Mouse (Mus musculus) erythroblast, embryonic 14.5 days (primary cell): ENCODE data around the gene Zfpm1. TPM values are rescaled to one million over a fixed set of nuclear protein-coding genes. Genes with fewer than 3 reads are reported as not detected.
A peak's percentile ranks its signal among the peaks of the same experiment; 100 is the strongest.

Experiments
- H3K27me3 ChIP-seq: 2 replicates; pipeline ENCODE4 v1.6.1; 2012; ENCODE audit warnings: inconsistent platforms; ENCODE audit not compliant: control insufficient read depth
- H3K36me3 ChIP-seq: 2 replicates; pipeline ENCODE4 v1.6.1; 2012; ENCODE audit warnings: mild to moderate bottlenecking, inconsistent platforms; ENCODE audit not compliant: control insufficient read depth
- H3K4me1 ChIP-seq: 2 replicates; pipeline ENCODE4 v1.6.1; 2012; ENCODE audit warnings: inconsistent platforms; ENCODE audit not compliant: control insufficient read depth
- H3K4me3 ChIP-seq: replicated peaks from 2 replicates; pipeline ENCODE3; 2012; ENCODE audit warnings: moderate library complexity, mild to moderate bottlenecking, inconsistent platforms
- H3K9me3 ChIP-seq: 2 replicates; pipeline ENCODE4 v1.6.1; 2012; ENCODE audit warnings: low read length, inconsistent platforms, mixed read lengths; ENCODE audit not compliant: control insufficient read depth
- GATA1 ChIP-seq: IDR thresholded peaks from 2 replicates; pipeline ENCODE4 v1.6.1; 2012; ENCODE audit warnings: low read length, inconsistent platforms, mixed read lengths
- TAL1 ChIP-seq: IDR thresholded peaks from 3 replicates; pipeline ENCODE4 v1.6.1; 2012; ENCODE audit warnings: low read length, inconsistent platforms, mixed read lengths
- polyA plus RNA-seq: library from polyadenylated mRNA; stranded (reverse); fragments of >175 nt; gene quantifications from 2 replicates; pipeline ENCODE4 v1.2.3, GENCODE M21; 2012

The Zfpm1 gene
- polyA plus RNA-seq, 1 experiment = 331 TPM

- TF ChIP-seq GATA1 (no peak), TAL1 (no peak)
- peaks cover 26% of the 10 kb centered on the region; the same call in 1 of the 2 replicates for H3K27me3 ChIP-seq
- peaks cover 99% of the 10 kb centered on the region for H3K36me3 ChIP-seq
- peaks cover 69% of the 10 kb centered on the region for H3K4me1 ChIP-seq
- H3K9me3 ChIP-seq = peaks cover 57% of the 10 kb centered on the region
- no peak overlapping the region for H3K4me3 ChIP-seq
Measured at GRCm38 (mm10) chr8:122334791-122335490, 53.0 kb downstream of the Zfpm1 start.

GRCm38 (mm10) chr8:122335638-122336250 lies 53.8 kb downstream of the Zfpm1 start:
- Histone ChIP-seq H3K27me3 (peaks cover 26% of the 10 kb centered on the region; the same call in 1 of the 2 replicates), H3K4me1 (peaks cover 69% of the 10 kb centered on the region), H3K36me3 (peaks cover 99% of the 10 kb centered on the region), H3K4me3 (no peak overlapping the region), H3K9me3 (peaks cover 61% of the 10 kb centered on the region)
- TF ChIP-seq GATA1 = no peak
- no peak for TF ChIP-seq TAL1

- Histone ChIP-seq H3K27me3 (peaks cover 26% of the 10 kb centered on the region; the same call in 1 of the 2 replicates), H3K4me3 (no peak overlapping the region), H3K9me3 (peaks cover 67% of the 10 kb centered on the region), H3K4me1 (peaks cover 69% of the 10 kb centered on the region), H3K36me3 (peaks cover 93% of the 10 kb centered on the region)
- TF ChIP-seq TAL1 = no peak
- no peak for TF ChIP-seq GATA1
Measured at GRCm38 (mm10) chr8:122336251-122336910, 54.4 kb downstream of the Zfpm1 start.

- Histone ChIP-seq H3K4me1 (peaks cover 75% of the 10 kb centered on the region), H3K4me3 (no peak overlapping the region), H3K27me3 (peaks cover 42% of the 10 kb centered on the region), H3K36me3 (peaks cover 70% of the 10 kb centered on the region), H3K9me3 (peaks cover 61% of the 10 kb centered on the region)
- TF ChIP-seq TAL1 (no peak), GATA1 (no peak)
Measured at GRCm38 (mm10) chr8:122338852-122339251, 56.9 kb downstream of the Zfpm1 start.

- H3K9me3 ChIP-seq = peaks cover 42% of the 10 kb centered on the region
- TF ChIP-seq TAL1 = no peak
- H3K4me1 ChIP-seq = peaks cover 88% of the 10 kb centered on the region
Measured at GRCm38 (mm10) chr8:122340761-122341160, 58.8 kb downstream of the Zfpm1 start.

GRCm38 (mm10) chr8:122341790-122342189 lies 59.8 kb downstream of the Zfpm1 start:
- no peak overlapping the region for H3K4me3 ChIP-seq
- TF ChIP-seq GATA1 (no peak), TAL1 (no peak)

More at GRCm38 (mm10) chr8:122340761-122341160, 58.8 kb downstream of the Zfpm1 start:
- Histone ChIP-seq H3K36me3 (peaks cover 51% of the 10 kb centered on the region), H3K4me3 (no peak overlapping the region), H3K27me3 (peaks cover 32% of the 10 kb centered on the region)

GRCm38 (mm10) chr8:122342362-122342761 lies 60.4 kb downstream of the Zfpm1 start:
- H3K4me3 ChIP-seq = no peak overlapping the region
- H3K4me1 ChIP-seq = peaks cover 91% of the 10 kb centered on the region
- TF ChIP-seq TAL1 = no peak
- TF ChIP-seq GATA1 = no peak
- H3K27me3 ChIP-seq = peaks cover 21% of the 10 kb centered on the region
- peaks cover 35% of the 10 kb centered on the region for H3K36me3 ChIP-seq
- H3K9me3 ChIP-seq = peaks cover 26% of the 10 kb centered on the region

More at GRCm38 (mm10) chr8:122341790-122342189, 59.8 kb downstream of the Zfpm1 start:
- Histone ChIP-seq H3K4me1 (peaks cover 90% of the 10 kb centered on the region), H3K36me3 (peaks cover 40% of the 10 kb centered on the region), H3K27me3 (peaks cover 22% of the 10 kb centered on the region), H3K9me3 (peaks cover 31% of the 10 kb centered on the region)

- no peak for TF ChIP-seq GATA1
- TF ChIP-seq TAL1 = no peak
- H3K36me3 ChIP-seq = peaks cover 30% of the 10 kb centered on the region
- peaks cover 21% of the 10 kb centered on the region for H3K9me3 ChIP-seq
- H3K4me3 ChIP-seq = peak overlapping the region; percentile 55
- peaks cover 92% of the 10 kb centered on the region for H3K4me1 ChIP-seq
- H3K27me3 ChIP-seq = peaks cover 21% of the 10 kb centered on the region
Measured at GRCm38 (mm10) chr8:122342806-122343209, 60.9 kb downstream of the Zfpm1 start.

GRCm38 (mm10) chr8:122343341-122343740 lies 61.4 kb downstream of the Zfpm1 start:
- Histone ChIP-seq H3K27me3 (peaks cover 21% of the 10 kb centered on the region), H3K4me3 (peak overlapping the region; percentile 55), H3K36me3 (peaks cover 25% of the 10 kb centered on the region), H3K4me1 (peaks cover 92% of the 10 kb centered on the region), H3K9me3 (peaks cover 16% of the 10 kb centered on the region)
- no peak for TF ChIP-seq GATA1
- TF ChIP-seq TAL1 = no peak
